Mouse (Mus musculus) adrenal gland, postnatal 0 days (tissue): ENCODE measurements around the gene Pde6b. TPM values are rescaled to one million over a fixed set of nuclear protein-coding genes. Genes with fewer than 3 reads are reported as not detected.

Experiments used
- polyA plus RNA-seq: library from polyadenylated mRNA; unstranded; fragments of >200 nt; fragmentation: Nextera tagmentation; extraction: Ambion mirVana; gene quantifications from 2 replicates; pipeline ENCODE4 v1.2.1, GENCODE M21; 2015

Gene Pde6b
- 0.14 TPM in 1 of 2 replicates, not detected in the other for polyA plus RNA-seq

GRCm38 (mm10) chr5:108388201-108388600, at the start of gene Pde6b:
TSS of gene Pde6b (plus strand) at chr5:108388391.

DNA sequence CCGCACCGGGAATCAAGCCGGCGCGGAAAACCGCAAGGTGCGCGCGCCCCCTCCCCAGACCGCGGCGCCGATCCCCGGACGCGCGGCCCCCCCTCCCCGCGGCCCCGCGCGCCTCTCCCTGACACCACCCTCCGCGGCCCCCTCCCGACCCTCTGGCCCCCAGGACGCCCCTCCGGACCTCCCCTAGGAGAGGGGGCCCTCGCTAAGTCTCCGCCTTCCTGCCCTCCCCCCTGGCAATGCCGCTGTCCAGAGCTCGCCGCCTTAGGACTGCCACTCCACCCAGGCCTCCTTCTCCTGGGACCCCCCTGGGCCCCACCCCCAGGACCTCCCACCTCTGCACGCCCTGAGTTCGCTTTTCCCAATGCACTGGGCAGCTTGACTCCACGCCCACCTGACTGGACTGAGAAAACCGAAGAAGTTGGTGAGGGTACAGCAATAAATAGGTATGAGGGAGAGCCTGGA, 20.3 kb upstream of the Pde6b start, which contains the start of gene Gm42517:
Gene Gm42517, minus strand, starts transcription at position 52 of the 462 bp plus-strand sequence.

DNA sequence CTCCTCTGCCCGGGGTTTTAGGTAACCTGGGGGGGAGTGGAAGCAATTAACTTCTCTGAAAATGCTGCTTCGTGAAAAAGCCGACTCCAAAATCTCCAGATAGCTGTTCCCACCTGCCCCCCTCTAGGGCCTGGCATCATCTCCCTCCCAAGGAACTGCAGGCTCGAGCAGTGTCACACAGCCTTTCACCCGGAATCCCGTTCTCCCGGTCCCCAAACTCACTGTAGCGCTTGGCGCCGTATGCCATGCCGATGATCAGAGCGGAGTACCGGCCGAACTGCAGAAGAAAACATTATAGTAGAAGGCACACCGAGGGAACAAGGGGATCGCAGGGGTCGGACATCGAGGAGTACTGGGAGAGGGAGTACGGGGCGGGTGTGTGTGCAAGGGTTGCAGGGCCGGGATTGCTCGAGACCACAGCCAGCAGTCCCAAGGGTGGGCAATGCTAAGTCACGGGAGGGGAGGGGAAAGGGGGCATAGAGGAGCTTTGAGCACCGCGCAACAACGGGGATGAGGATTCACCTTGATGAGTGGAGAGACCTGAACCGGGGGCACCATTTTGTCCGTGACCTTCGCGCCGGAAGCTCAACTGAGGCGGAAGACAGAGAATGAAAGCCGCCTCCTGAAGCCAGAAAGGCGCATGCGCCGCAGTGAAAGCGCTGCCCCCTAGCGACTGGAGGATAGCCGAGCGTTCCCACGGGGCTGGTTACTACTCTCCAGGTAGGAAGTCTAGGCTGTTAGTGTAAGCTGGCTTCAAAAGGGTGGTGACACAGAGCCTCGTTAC, 45.8 kb downstream of the Pde6b start, which contains the start of gene Atp5k:
Gene Atp5k, minus strand, starts transcription at position 645 of the 784 bp plus-strand sequence.

GRCm38 (mm10) chr5:108448785-108449668, 60.8 kb downstream of the Pde6b start, which contains the start of gene Mfsd7a:
TSS of gene Mfsd7a (minus strand) at chr5:108448891.

GRCm38 (mm10) chr5:108461082-108462065, 73.2 kb downstream of the Pde6b start, which contains the start of gene Pcgf3:
TSS of gene Pcgf3 (plus strand) at chr5:108461232.

Other genes starting within 250 kb of the Pde6b start
- gene Dr1, start 119.5 kb upstream of the Pde6b start, polyA plus RNA-seq: 27.8 and 33.8 TPM in 2 replicates
- 2.6 and 5.1 TPM in 2 replicates for gene Pigg, start 75.8 kb upstream of the Pde6b start, polyA plus RNA-seq
- 0.23 and 0.46 TPM in 2 replicates for gene Gm42517, start 20.5 kb upstream of the Pde6b start, polyA plus RNA-seq
- gene Atp5k, start 46.1 kb downstream of the Pde6b start, polyA plus RNA-seq: 514 and 634 TPM in 2 replicates
- 0.35 and 0.68 TPM in 2 replicates for gene Mfsd7a, start 60.5 kb downstream of the Pde6b start, polyA plus RNA-seq
- 9.8 and 10.1 TPM in 2 replicates for gene Pcgf3, start 72.8 kb downstream of the Pde6b start, polyA plus RNA-seq
- gene Cplx1, start 161.6 kb downstream of the Pde6b start, polyA plus RNA-seq: 9.4 and 32.9 TPM in 2 replicates
- 30.4 and 38.2 TPM in 2 replicates for gene Gak, start 241.4 kb downstream of the Pde6b start, polyA plus RNA-seq
- 24.9 and 38.2 TPM in 2 replicates for gene Tmem175, start 241.4 kb downstream of the Pde6b start, polyA plus RNA-seq